ENCODE assay signal across 28 mouse cellular contexts in the genomic region with DNA sequence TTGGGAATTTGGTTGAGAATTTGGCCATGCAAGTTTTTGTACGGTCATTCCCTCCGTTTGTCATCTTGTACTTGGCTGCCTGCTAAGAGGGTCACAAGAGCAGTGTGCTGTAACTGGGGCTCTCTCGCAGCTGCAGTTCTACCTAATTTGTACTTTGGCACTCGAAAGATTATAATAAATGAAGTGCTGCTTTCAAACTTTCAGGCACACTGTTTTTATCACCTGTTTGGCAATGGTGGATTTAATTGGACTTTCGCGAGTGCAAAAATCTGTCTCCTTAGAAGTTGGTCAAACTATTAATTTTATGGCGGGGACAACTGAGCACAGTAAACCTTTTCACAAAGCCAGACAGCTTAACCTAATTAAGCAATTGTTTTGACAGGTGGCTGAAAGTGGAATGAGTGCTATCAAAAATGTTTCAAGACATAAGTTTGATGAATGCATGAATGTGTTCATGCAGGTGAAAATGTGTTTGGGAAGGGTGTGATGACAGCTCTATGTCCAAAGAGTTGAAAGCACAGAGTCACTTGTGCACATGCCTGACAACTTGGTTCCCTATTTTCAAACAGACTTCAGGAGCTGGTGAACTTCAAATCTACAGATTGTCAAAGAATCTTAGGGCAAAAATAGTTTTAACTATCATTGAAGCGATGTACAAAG.
DNase-seq lines count a peak whose midpoint lies in the region; ATAC-seq and TF ChIP-seq lines count a peak whose summit lies in the region.
"Had no signal": no experiment of that assay in that cellular context is flagged by ENCODE, and none has a peak within 500 bp of the region (broad histone marks: within the 10 kb centered on the region; RNA-seq: fewer than 3 reads in every experiment).

No protein-coding gene starts in this region.

- H3K27ac ChIP-seq in forebrain, embryonic 13.5 days, result no peak overlapping the region
- H3K27ac ChIP-seq in forebrain, embryonic 10.5 days, result no peak overlapping the region
- no peak overlapping the region for H3K27ac ChIP-seq in heart, adult 2 months
- H3K27ac ChIP-seq: embryonic facial prominence, embryonic 13.5 days; heart, embryonic 13.5 days; kidney, postnatal 0 days; liver, embryonic 13.5 days; neural tube, embryonic 12.5 days; stomach, embryonic 15.5 days had no signal

- H3K9ac ChIP-seq in forebrain, embryonic 13.5 days, result no peak overlapping the region
- H3K9ac ChIP-seq in heart, adult 2 months (ENCODE audit: low read depth, low read length), result no peak overlapping the region
- H3K9ac ChIP-seq: embryonic facial prominence, embryonic 13.5 days; heart, embryonic 13.5 days; liver, embryonic 13.5 days; neural tube, embryonic 12.5 days; stomach, embryonic 15.5 days had no signal

- H3K4me2 ChIP-seq in forebrain, embryonic 13.5 days, result no peak overlapping the region
- H3K4me2 ChIP-seq: embryonic facial prominence, embryonic 13.5 days; heart, embryonic 13.5 days; liver, embryonic 13.5 days; neural tube, embryonic 12.5 days; stomach, embryonic 15.5 days had no signal

- no peak for TF ChIP-seq POLR2A in heart, adult 2 months (IDR thresholded peaks at IDR 0.05; ENCODE audit: insufficient read depth, low read depth, low read length)

- intact Hi-C loops in heart, adult 2 months (cut with DNase I), result no loop called here

- no peak for DNase-seq in forebrain, embryonic 10.5 days (ENCODE audit: extremely low spot score, low spot score)
- peak; percentile 44 for DNase-seq in embryo, embryonic 11 days
- DNase-seq in hindlimb bud, embryonic 11.5 days (ENCODE audit: extremely low spot score, low read depth, low spot score), result peak; percentile 82
- peak; percentile 12 for DNase-seq in mesoderm, embryonic 11.5 days (ENCODE audit: low read depth, low spot score)
- no peak for DNase-seq in layer of hippocampus, postnatal 10 days (ENCODE audit: low spot score in 2 of 2)
- DNase-seq in heart, adult 2 months, result no peak
- DNase-seq: adrenal gland, adult 2 months; cerebellum, adult 2 months; cerebellum, postnatal 25 days; gastrocnemius, postnatal 25 days; heart, adult 18-20 months; heart, postnatal 14 days; kidney, adult 11 months; layer of hippocampus, adult 9-11 months; left cerebral cortex, postnatal 4 days; liver, embryonic 13.5 days; lung, adult 2 months; lung, postnatal 14 days; midbrain, embryonic 14.5 days; thymus, postnatal 36 days had no signal

- no peaks in the 10 kb centered on the region for H3K36me3 ChIP-seq in forebrain, embryonic 13.5 days (ENCODE audit: poor library complexity, severe bottlenecking)
- no peaks in the 10 kb centered on the region for H3K36me3 ChIP-seq in forebrain, embryonic 10.5 days (replicated peaks)
- H3K36me3 ChIP-seq in heart, adult 2 months (ENCODE audit: control insufficient read depth, insufficient read depth, low read length), result no peaks in the 10 kb centered on the region
- H3K36me3 ChIP-seq: embryonic facial prominence, embryonic 13.5 days; heart, embryonic 13.5 days; liver, embryonic 13.5 days; neural tube, embryonic 12.5 days; stomach, embryonic 15.5 days had no signal

- no peaks in the 10 kb centered on the region for H3K27me3 ChIP-seq in forebrain, embryonic 13.5 days
- no peaks in the 10 kb centered on the region for H3K27me3 ChIP-seq in forebrain, embryonic 10.5 days (ENCODE audit: poor library complexity, severe bottlenecking)
- H3K27me3 ChIP-seq in heart, adult 2 months (ENCODE audit: control insufficient read depth, insufficient read depth, low read length), result no peaks in the 10 kb centered on the region
- H3K27me3 ChIP-seq: embryonic facial prominence, embryonic 13.5 days; heart, embryonic 13.5 days; liver, embryonic 13.5 days; neural tube, embryonic 12.5 days; Patski; stomach, embryonic 15.5 days had no signal

- no peak overlapping the region for H3K4me3 ChIP-seq in forebrain, embryonic 13.5 days
- H3K4me3 ChIP-seq in forebrain, embryonic 10.5 days, result no peak overlapping the region
- H3K4me3 ChIP-seq in heart, adult 2 months, result no peak overlapping the region
- H3K4me3 ChIP-seq: embryonic facial prominence, embryonic 13.5 days; heart, embryonic 13.5 days; liver, embryonic 13.5 days; neural tube, embryonic 12.5 days; stomach, embryonic 15.5 days had no signal

- no peak for TF ChIP-seq EP300 in heart, adult 2 months (IDR thresholded peaks at IDR 0.05; ENCODE audit: insufficient read depth, low read depth, low read length)

- no peaks in the 10 kb centered on the region for H3K9me3 ChIP-seq in forebrain, embryonic 13.5 days (replicated peaks)
- H3K9me3 ChIP-seq in forebrain, embryonic 10.5 days, result no peaks in the 10 kb centered on the region
- H3K9me3 ChIP-seq: embryonic facial prominence, embryonic 13.5 days; heart, embryonic 13.5 days; liver, embryonic 13.5 days; neural tube, embryonic 12.5 days; stomach, embryonic 15.5 days had no signal

- 41% methylated on average over 8 of the region's 8 CpGs for WGBS in forebrain, embryonic 13.5 days
- 68% methylated on average over 8 of the region's 8 CpGs for WGBS in forebrain, embryonic 10.5 days
- WGBS in heart, adult 2 months, result 70% methylated on average over 8 of the region's 8 CpGs

- no peaks in the 10 kb centered on the region for H3K79me2 ChIP-seq in heart, adult 2 months (replicated peaks; ENCODE audit: control insufficient read depth, insufficient read depth, low read length)

- peak; percentile 50; the same call in 1 of the 2 replicates for ATAC-seq in forebrain, embryonic 13.5 days
- ATAC-seq in frontal cortex, adult (ENCODE audit: low TSS enrichment), result no peak
- ATAC-seq: Patski had no signal

- H3K4me1 ChIP-seq in forebrain, embryonic 13.5 days, result 0 out of 2 replicates have a peak, but pooled peaks cover 4% of the 10 kb centered on the region
- peaks cover 8% of the 10 kb centered on the region for H3K4me1 ChIP-seq in forebrain, embryonic 10.5 days
- no peaks in the 10 kb centered on the region for H3K4me1 ChIP-seq in heart, adult 2 months (ENCODE audit: control insufficient read depth, insufficient read depth, low read length)
- H3K4me1 ChIP-seq: embryonic facial prominence, embryonic 13.5 days; heart, embryonic 13.5 days; liver, embryonic 13.5 days; neural tube, embryonic 12.5 days; stomach, embryonic 15.5 days had no signal

- TF ChIP-seq CTCF in heart, adult 2 months (IDR thresholded peaks at IDR 0.05), result no peak

Comparison
In these comparisons a context has a peak if more than half of its experiments do, and no peak if none do; other contexts are left out.
1. DNase-seq: peak in embryo, embryonic 11 days (single experiment), hindlimb bud, embryonic 11.5 days (single experiment) and mesoderm, embryonic 11.5 days (single experiment); none in forebrain, embryonic 10.5 days (single experiment), layer of hippocampus, postnatal 10 days (0 of 2) and heart, adult 2 months (0 of 2).